Mouse (Mus musculus): Measurements from ENCODE around the gene Lrrc59. TPM values are rescaled to one million over a fixed set of nuclear protein-coding genes. Genes with fewer than 3 reads are reported as not detected.
"Not testable (repeated sequence)": the region's sequence is repeated elsewhere in the genome, so short reads cannot be mapped to it uniquely, and the experiment has no call there.

Gene Lrrc59
- total RNA-seq, 2 experiments from 2014 or later: 90.1 to 93.1 TPM

DNA sequence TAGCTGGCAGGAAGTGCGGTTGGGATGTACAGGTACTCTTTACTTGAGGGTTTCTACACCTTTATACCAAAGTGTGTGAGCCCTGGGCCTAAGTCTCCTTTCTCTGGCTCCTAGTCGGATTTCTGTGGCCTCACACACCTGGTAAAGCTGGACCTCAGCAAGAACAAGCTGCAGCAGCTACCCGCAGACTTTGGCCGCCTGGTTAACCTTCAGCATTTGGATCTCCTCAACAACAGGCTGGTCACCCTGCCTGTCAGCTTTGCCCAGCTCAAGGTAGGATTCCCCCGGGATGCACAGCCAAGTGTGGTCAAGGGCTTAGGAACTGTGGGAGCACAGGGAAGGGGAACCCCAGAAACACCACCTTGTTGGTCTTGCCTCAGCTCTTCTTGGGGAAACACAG, 4.9 kb downstream of the Lrrc59 start:
- no peak for DNase-seq (ENCODE audit: extremely low spot score in 1 of 2, low spot score in 2 of 2)
- no peak overlapping the region for H3K4me3 ChIP-seq
- no peak overlapping the region for H3K27ac ChIP-seq
- intact Hi-C loops (cut with DNase I): loop anchor here (5.0 kb wide), 1 partner anchor 83 kb away; no protein-coding TSS in a partner anchor
- TF ChIP-seq CTCF (IDR thresholded peaks at IDR 0.05): no peak

DNA sequence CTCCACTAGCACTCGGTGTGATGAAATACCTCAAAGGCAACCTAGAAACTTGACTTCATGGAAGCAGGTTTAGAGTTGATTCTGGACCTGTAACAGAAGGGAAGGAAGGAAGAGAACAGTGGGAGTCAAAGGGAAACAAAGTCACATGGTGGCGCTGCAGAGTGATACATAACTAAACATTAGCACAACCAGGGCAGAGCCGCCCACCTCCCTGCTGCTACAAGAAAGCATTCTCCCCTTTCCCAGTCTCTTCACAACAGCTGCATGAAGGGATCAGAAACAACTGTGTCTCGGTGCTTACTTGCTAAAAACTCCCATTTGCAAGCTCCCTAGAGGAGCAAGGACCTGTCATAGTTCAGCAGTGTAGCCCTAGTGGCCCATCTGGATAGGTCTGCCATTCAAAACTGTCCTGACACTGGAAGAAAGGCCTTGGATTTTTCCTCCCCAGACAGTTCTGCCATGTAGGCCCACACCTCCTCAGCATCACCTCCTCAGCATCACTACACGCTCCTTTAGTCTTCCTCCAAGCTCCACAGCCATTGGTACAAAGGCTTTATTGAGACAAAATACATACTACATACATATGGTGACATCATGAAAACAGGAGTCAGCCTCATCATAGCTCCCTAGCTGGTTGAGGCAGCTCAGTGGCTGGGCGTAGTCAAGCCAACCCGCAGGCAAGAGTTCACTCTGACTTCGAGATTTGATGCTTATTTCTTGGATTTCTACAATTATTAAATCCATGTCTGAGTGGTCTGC, 15.1 kb downstream of the Lrrc59 start:
- intact Hi-C loops (cut with DNase I): no loop called here
- no peak for TF ChIP-seq CTCF (IDR thresholded peaks at IDR 0.05)
- no peak overlapping the region for H3K4me3 ChIP-seq
- no peak overlapping the region for H3K27ac ChIP-seq
- DNase-seq (ENCODE audit: extremely low spot score in 1 of 2, low spot score in 2 of 2): no peak

DNA sequence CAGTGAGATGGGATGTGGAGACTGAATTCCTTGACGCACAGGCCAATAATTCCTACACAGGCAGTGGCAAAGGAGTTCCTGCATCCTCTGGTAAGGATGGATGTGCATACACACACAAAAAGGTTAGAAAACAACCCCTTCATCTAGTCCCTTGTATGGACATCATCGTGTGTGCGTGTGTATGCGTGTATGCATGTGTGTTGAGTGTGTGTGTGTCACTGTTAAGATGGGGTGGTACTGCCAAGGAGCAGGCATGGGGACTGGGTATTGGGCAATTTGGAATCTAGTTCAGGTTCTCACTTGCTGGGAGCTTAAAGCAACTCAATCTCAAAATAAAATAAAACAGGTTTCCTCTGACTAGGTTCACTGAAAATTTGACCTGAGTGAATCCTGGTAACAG, 16.9 kb downstream of the Lrrc59 start:
- DNase-seq (ENCODE audit: extremely low spot score in 1 of 2, low spot score in 2 of 2): no peak
- Histone ChIP-seq H3K27ac (no peak overlapping the region), H3K4me3 (no peak overlapping the region)
- intact Hi-C loops (cut with DNase I): no loop called here
- no peak for TF ChIP-seq CTCF (IDR thresholded peaks at IDR 0.05)

DNA sequence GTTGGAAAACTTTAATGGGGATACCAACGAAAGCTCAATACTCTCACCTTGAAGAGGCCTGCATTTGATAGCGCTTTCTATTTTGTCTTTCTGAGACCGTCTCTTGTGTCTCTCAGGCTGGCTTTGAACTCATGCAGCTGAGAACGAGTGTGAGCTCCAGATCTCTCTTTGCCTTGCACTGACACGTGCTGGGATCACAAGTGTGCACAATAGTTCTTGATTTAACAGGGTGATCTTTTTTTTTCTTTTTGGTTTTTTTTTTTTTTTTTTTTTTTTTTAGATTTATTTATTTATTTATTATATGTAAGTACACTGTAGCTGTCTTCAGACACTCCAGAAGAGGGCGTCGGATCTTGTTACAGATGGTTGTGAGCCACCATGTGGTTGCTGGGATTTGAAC, 21.7 kb downstream of the Lrrc59 start:
- DNase-seq (ENCODE audit: extremely low spot score in 1 of 2, low spot score in 2 of 2); intact Hi-C loops (cut with DNase I); H3K27ac ChIP-seq; H3K4me3 ChIP-seq: not testable (repeated sequence)

DNA sequence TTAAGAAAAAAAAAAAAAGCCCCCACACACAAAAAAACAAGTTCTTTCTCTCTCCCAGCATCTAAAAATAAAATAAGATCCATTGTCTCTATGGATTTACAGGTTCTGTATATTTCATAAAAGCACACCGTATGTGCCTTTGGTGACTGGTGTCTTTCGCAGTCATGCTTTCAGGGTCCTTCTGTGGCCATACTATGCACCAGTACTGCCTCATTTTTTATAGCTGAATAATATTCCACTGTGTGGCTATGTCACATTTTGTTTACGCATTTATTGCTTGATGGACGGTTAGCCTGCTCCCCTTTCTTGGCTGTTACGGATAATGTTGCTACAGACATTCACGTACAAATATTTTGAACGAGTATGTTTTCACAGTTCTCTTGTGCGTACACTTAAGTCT, 23.4 kb downstream of the Lrrc59 start:
- intact Hi-C loops (cut with DNase I): no loop called here
- no peak for DNase-seq (ENCODE audit: extremely low spot score in 1 of 2, low spot score in 2 of 2)
- no peak overlapping the region for H3K27ac ChIP-seq
- no peak overlapping the region for H3K4me3 ChIP-seq
- no peak for TF ChIP-seq CTCF (IDR thresholded peaks at IDR 0.05)

DNA sequence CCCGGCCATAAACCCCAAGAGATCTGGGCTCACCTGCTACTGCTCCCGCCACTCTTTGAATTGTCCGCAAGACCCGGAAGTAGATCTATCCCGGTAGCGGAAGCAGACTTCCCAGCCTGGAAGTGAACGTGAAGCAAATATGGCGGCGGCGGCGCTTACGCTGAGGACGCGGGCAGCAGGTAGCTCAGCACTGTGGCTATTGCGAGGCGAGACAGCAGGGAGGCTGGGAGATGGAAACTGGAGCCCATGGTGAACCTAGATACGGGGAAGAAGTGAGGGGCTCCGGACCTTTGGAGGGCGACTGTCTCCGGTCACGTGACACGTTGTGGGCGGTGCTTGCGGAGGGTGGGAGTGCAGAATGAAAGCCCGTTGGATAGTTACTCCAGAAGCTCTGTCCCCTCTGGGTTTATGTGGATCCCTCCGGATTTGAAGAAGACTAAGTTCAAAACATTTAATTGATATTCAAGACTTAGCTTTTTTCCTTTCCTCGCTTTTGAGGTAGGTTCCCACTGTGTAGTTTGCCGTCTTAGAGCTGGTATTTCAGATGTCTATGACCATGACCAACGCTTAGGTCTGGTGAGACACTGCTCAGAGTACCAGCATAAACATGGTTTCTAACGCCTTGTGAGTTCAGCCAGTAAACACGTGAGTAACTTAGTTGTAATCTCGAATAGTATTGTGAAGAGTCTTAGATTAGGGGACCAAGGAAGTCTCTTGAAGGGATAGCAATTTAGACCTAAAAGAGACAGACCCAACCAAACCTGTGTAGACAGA, 24.3 kb downstream of the Lrrc59 start, which contains the start of the genes Mrpl27 and Eme1:
Gene Mrpl27 (plus strand): TSS at position 105 of the 774 bp plus-strand sequence.
Gene Eme1 (minus strand): TSS at position 302 of the 774 bp plus-strand sequence.
- DNase-seq (ENCODE audit: extremely low spot score in 1 of 2, low spot score in 2 of 2): peak; percentile 79 to 81
- intact Hi-C loops (cut with DNase I): no loop called here
- TF ChIP-seq CTCF (IDR thresholded peaks at IDR 0.05): no peak
- Histone ChIP-seq H3K27ac (peak within 1 kb of the TSS; percentile 98), H3K4me3 (peak within 1 kb of the TSS; percentile 85)

DNA sequence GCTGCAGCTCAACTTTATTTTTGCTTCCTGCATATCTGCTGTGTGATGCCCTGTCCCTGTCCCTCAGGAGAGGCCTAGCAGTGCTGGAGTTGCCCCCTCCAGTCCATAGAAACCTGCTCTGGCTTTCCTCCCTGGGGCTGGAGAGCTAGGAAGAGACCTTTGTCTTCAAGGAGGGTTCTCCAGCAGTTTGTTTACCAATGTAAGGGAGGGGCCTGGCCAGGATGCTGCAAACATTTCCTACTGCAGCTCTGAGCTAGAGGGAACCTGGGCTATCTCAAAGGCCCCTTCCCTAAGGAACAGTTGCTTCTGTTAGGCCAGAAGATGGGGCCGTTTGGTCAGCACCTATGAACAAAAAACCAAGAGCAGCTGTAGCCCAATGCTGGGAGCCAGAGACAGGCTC, 31.8 kb downstream of the Lrrc59 start:
- no peak for TF ChIP-seq CTCF (IDR thresholded peaks at IDR 0.05)
- no peak overlapping the region for H3K4me3 ChIP-seq
- no peak overlapping the region for H3K27ac ChIP-seq
- no peak for DNase-seq (ENCODE audit: extremely low spot score in 1 of 2, low spot score in 2 of 2)
- intact Hi-C loops (cut with DNase I): no loop called here

DNA sequence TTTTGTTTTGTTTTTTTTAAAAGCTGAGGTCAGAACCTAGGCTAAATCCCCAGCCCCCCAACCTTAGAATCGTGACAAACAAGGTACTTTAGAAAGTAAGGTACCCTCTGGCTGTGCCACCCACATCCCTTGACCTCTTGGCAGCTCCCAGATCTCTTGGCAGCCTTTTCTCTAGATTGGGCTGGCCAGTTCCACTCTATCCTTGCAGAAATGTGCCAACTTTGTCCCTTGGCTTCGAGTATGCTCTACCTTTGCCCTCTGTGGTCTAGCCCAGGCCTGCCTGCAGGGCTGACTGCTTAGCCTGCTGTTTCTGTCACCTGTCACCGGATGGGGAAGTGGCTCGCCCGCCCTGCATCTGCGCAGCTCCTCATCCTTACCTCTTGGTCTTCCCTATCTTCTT, 35.7 kb downstream of the Lrrc59 start:
- no peak for DNase-seq (ENCODE audit: extremely low spot score in 1 of 2, low spot score in 2 of 2)
- no peak for TF ChIP-seq CTCF (IDR thresholded peaks at IDR 0.05)
- Histone ChIP-seq H3K4me3 (no peak overlapping the region), H3K27ac (no peak overlapping the region)
- intact Hi-C loops (cut with DNase I): no loop called here

DNA sequence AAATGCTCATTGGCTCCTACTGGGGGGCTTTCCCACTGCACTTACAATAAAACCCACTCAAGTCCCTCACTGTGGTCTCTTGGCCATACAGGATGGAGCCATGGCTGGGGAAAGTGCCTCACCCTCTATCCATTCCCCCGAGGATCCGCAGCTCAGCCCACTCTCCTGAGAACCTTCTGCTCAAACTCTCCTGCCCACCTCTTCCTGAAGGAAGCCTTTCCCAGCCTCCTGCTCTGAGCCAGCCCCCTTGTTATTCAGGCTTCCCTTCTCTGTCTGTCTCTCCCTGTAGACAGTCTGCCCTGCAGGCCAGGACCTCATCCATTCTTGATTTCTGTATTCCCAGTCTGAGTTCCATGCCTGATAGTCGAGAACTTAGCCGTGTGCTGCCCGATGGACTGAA, 45.4 kb downstream of the Lrrc59 start:
- no peak for DNase-seq (ENCODE audit: extremely low spot score in 1 of 2, low spot score in 2 of 2)
- Histone ChIP-seq H3K27ac (peak overlapping the region; percentile 46; the same call in 1 of the 2 replicates), H3K4me3 (no peak overlapping the region)
- no peak for TF ChIP-seq CTCF (IDR thresholded peaks at IDR 0.05)
- intact Hi-C loops (cut with DNase I): no loop called here

DNA sequence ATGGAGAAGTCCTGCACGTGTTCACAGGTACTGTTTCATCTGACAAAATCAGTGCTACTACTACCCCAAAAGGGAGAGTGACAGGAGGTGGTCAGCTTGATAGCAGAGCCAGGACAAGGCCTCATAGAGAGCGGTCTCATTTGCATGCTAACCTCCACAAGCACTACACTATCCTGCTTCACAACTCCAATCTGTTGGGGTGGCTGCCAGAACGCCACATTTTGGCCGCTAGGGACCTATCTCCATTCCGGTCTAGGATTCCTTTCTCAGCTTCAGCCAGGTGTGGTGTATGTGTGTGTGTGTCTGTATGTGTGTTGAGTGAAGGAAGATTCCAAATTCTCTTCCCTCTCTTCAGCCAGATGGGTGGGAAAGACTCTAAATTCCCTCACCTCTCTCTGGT, 45.9 kb downstream of the Lrrc59 start:
- DNase-seq (ENCODE audit: extremely low spot score in 1 of 2, low spot score in 2 of 2): no peak
- intact Hi-C loops (cut with DNase I): no loop called here
- no peak overlapping the region for H3K4me3 ChIP-seq
- peak overlapping the region; percentile 46; the same call in 1 of the 2 replicates for H3K27ac ChIP-seq
- TF ChIP-seq CTCF (IDR thresholded peaks at IDR 0.05): no peak; the same call in none of the 2 replicates

DNA sequence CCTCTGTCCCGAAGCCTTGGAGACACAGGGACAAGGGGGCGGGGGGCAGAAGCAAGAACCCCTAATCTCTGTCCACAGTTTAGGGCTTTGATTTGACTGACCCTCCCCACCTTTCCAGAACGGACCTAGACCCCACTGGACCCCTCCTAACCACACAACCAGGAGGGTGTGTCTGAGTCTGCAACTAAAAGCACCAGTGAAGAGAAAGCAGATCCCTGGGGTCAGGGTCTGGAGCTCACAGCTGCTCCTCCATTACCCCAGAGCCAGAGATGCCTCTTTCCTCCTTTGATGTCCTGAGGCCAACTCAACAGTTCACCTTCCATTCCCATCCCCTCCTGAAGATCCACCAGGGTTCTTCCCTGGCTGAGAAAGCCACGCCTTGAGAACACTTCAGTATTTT, 46.7 kb downstream of the Lrrc59 start:
- Histone ChIP-seq H3K4me3 (peak overlapping the region; percentile 83), H3K27ac (no peak overlapping the region; the same call in 1 of the 2 replicates)
- no peak for TF ChIP-seq CTCF (IDR thresholded peaks at IDR 0.05)
- intact Hi-C loops (cut with DNase I): no loop called here
- no peak for DNase-seq (ENCODE audit: extremely low spot score in 1 of 2, low spot score in 2 of 2)

Measured in left cerebral cortex, adult 2 months (tissue).